Mouse (Mus musculus) limb, embryonic 11.5 days (tissue): ENCODE data around the gene Phkb. TPM values are rescaled to one million over a fixed set of nuclear protein-coding genes. Genes with fewer than 3 reads are reported as not detected.

Experiments
- ATAC-seq: fragments of 200-750 bp; cut with Nextera tagmentation; 2 replicates; pipeline ENCODE4 v1.8.0; 2017; ENCODE audit warnings: low read depth; ENCODE audit not compliant: insufficient number of reproducible peaks, low FRiP score, low TSS enrichment
- DNase-seq: peaks from one replicate; pipeline ENCODE4 v3.0.0-alpha.2; 2015; ENCODE audit warnings: low spot score
- H3K27ac ChIP-seq: fragments of 300-500 bp; sonication (generic); replicated peaks from 2 replicates; pipeline ENCODE4 v1.5.1; 2014; ENCODE audit warnings: low read depth, mild to moderate bottlenecking, low read length
- H3K27me3 ChIP-seq: fragments of 300-500 bp; sonication (generic); 2 replicates; pipeline ENCODE4 v1.6.1; 2014; ENCODE audit warnings: mild to moderate bottlenecking, low read length, mixed read lengths; ENCODE audit not compliant: control insufficient read depth, insufficient read depth
- H3K36me3 ChIP-seq: fragments of 300-500 bp; sonication (generic); 2 replicates; pipeline ENCODE4 v1.6.1; 2014; ENCODE audit warnings: mild to moderate bottlenecking, low read length, moderate library complexity, mixed read lengths; ENCODE audit not compliant: control insufficient read depth, insufficient read depth
- H3K4me1 ChIP-seq: fragments of 300-500 bp; sonication (generic); 2 replicates; pipeline ENCODE4 v1.6.1; 2014; ENCODE audit warnings: low read length, mixed read lengths; ENCODE audit not compliant: control insufficient read depth, insufficient read depth
- H3K4me2 ChIP-seq: fragments of 300-500 bp; sonication (generic); 2 replicates; pipeline ENCODE4 v1.6.1; 2014; ENCODE audit warnings: low read depth, mild to moderate bottlenecking, moderate library complexity; ENCODE audit not compliant: severe bottlenecking
- H3K4me3 ChIP-seq: fragments of 300-500 bp; sonication (generic); 2 replicates; pipeline ENCODE4 v1.5.1; 2014; ENCODE audit warnings: low read depth, low read length
- H3K9ac ChIP-seq: fragments of 300-500 bp; sonication (generic); 2 replicates; pipeline ENCODE4 v1.6.1; 2014; ENCODE audit warnings: mild to moderate bottlenecking, low read length
- H3K9me3 ChIP-seq: fragments of 300-500 bp; sonication (generic); 2 replicates; pipeline ENCODE4 v1.6.1; 2016; ENCODE audit warnings: low read length; ENCODE audit not compliant: control insufficient read depth
- WGBS: fragments of 180-500 bp; shearing (Covaris S2); extraction: QIAGEN DNeasy Blood & Tissue Kit; methylation state at CpG from one replicate; pipeline ENCODE4 v1.1.7; 2014; 5-methylcytosine and 5-hydroxymethylcytosine counted together
- polyA plus RNA-seq: library from polyadenylated mRNA; unstranded; fragments of >200 nt; fragmentation: Nextera tagmentation; extraction: Ambion mirVana; gene quantifications from 2 replicates; pipeline ENCODE4 v1.2.1, GENCODE M21; 2014

Gene Phkb
- polyA plus RNA-seq, 1 experiment from 2014 or later, result 55.8 TPM

DNA sequence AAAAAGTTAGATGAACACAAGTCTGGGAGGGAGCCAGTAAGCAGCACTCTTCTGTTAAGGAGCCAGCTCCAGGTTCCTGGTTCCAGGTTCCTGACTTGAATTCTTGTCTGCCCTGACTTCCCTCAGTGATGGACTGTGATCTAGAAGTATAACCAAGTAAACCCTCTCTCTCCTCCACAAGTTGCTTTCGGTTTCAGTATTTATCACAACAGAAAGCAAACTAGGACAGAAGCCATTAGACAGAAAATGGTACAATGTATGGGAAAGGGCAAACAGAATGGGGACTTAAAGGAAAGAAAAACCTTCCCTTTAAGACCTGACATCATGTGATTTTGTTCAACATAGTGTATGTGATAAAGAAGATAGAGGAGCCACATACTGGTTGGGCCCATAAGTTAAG is 238.7 kb downstream of the Phkb start:
- Histone ChIP-seq H3K4me3 (no peak overlapping the region), H3K27me3 (no peaks in the 10 kb centered on the region), H3K9ac (no peak overlapping the region), H3K36me3 (no peaks in the 10 kb centered on the region), H3K9me3 (no peaks in the 10 kb centered on the region), H3K27ac (no peak overlapping the region), H3K4me2 (no peak overlapping the region), H3K4me1 (0 out of 2 replicates have a peak, but pooled peaks cover 3% of the 10 kb centered on the region)
- 92% methylated on average over 1 of the region's 1 CpGs for WGBS
- ATAC-seq (no peak), DNase-seq (no peak)

- 49% methylated on average over 4 of the region's 4 CpGs for WGBS
These were observed 242.6 kb downstream of the Phkb start for GRCm38 (mm10) chr8:86083346-86083745.

GRCm38 (mm10) chr8:86086791-86087190 is 246.0 kb downstream of the Phkb start:
- no peaks in the 10 kb centered on the region for H3K27me3 ChIP-seq
- DNase-seq (no peak), ATAC-seq (no peak)
- no peak overlapping the region for H3K27ac ChIP-seq
- H3K4me3 ChIP-seq, result no peak overlapping the region
- H3K4me2 ChIP-seq, result no peak overlapping the region
- no peaks in the 10 kb centered on the region for H3K36me3 ChIP-seq
- 93% methylated on average over 2 of the region's 2 CpGs for WGBS
- H3K9me3 ChIP-seq, result no peaks in the 10 kb centered on the region
- no peak overlapping the region for H3K9ac ChIP-seq
- 0 out of 2 replicates have a peak, but pooled peaks cover 3% of the 10 kb centered on the region for H3K4me1 ChIP-seq

More at GRCm38 (mm10) chr8:86083346-86083745, 242.6 kb downstream of the Phkb start:
- Histone ChIP-seq H3K9me3 (no peaks in the 10 kb centered on the region), H3K27ac (no peak overlapping the region), H3K4me3 (no peak overlapping the region), H3K27me3 (no peaks in the 10 kb centered on the region), H3K36me3 (no peaks in the 10 kb centered on the region), H3K4me2 (no peak overlapping the region), H3K9ac (no peak overlapping the region), H3K4me1 (0 out of 2 replicates have a peak, but pooled peaks cover 3% of the 10 kb centered on the region)
- no peak for DNase-seq
- ATAC-seq, result no peak

- no peak overlapping the region for H3K9ac ChIP-seq
These were observed 246.7 kb downstream of the Phkb start for GRCm38 (mm10) chr8:86087468-86087867.

DNA sequence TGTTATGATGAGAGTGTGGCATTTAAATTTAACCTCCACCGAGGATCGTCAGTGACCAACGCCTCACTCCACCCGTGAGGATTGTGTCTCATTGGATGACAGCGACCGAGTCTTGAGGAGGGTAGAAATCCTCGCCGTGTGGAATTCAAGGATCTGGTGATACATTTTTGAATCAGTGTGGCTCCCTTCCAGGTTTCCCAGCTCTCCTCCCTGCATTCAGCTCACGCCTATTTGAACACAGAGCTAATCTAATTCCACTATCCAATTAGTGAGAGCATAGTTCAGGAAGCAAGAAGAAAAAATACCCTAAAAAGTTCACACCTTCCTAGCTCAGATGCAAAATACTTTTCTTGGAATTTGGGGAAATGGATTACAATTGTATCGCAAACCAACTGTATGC is 249.9 kb downstream of the Phkb start:
- ATAC-seq, result no peak
- 87% methylated on average over 10 of the region's 10 CpGs for whole genome bisulfite sequencing
- Histone ChIP-seq H3K4me3 (no peak overlapping the region), H3K4me1 (no peaks in the 10 kb centered on the region), H3K4me2 (no peak overlapping the region), H3K27me3 (no peaks in the 10 kb centered on the region), H3K9me3 (no peaks in the 10 kb centered on the region), H3K9ac (no peak overlapping the region), H3K27ac (no peak overlapping the region), H3K36me3 (no peaks in the 10 kb centered on the region)
- DNase-seq, result no peak

More at GRCm38 (mm10) chr8:86087468-86087867, 246.7 kb downstream of the Phkb start:
- no peak for ATAC-seq
- DNase-seq, result no peak
- 84% methylated on average over 1 of the region's 1 CpGs for WGBS
- H3K4me2 ChIP-seq, result no peak overlapping the region
- no peaks in the 10 kb centered on the region for H3K9me3 ChIP-seq
- 0 out of 2 replicates have a peak, but pooled peaks cover 3% of the 10 kb centered on the region for H3K4me1 ChIP-seq
- no peaks in the 10 kb centered on the region for H3K36me3 ChIP-seq
- no peak overlapping the region for H3K4me3 ChIP-seq
- no peak overlapping the region for H3K27ac ChIP-seq
- no peaks in the 10 kb centered on the region for H3K27me3 ChIP-seq

Other genes starting within 250 kb of the Phkb start
- gene Neto2, start 140.0 kb upstream of the Phkb start, polyA plus RNA-seq, result 15.5 and 18.9 TPM in 2 replicates
- gene Itfg1, start within 50 bp of the Phkb start, polyA plus RNA-seq, result 62.2 and 64.7 TPM in 2 replicates